Mouse (Mus musculus) liver, embryonic 14.5 days (tissue): Measurements from ENCODE around the gene Lamp1. TPM values are rescaled to one million over a fixed set of nuclear protein-coding genes. Genes with fewer than 3 reads are reported as not detected.

Experiments
- ATAC-seq: fragments of 200-750 bp; cut with Nextera tagmentation; 2 replicates; pipeline ENCODE4 v1.8.0; 2017; ENCODE audit warnings: moderate number of reproducible peaks, mild to moderate bottlenecking, moderate library complexity; ENCODE audit not compliant: insufficient read depth
- DNase-seq, 3 experiments: peaks; one replicate each; pipeline ENCODE4 v3.0.0-alpha.2; 2012 to 2013; ENCODE audit warnings: low read depth in 3 of 3, low spot score in 3 of 3
- H3K27ac ChIP-seq: fragments of 300-500 bp; sonication (generic); 2 replicates; pipeline ENCODE4 v1.5.1; 2014; ENCODE audit warnings: moderate library complexity, mild to moderate bottlenecking, control low read depth, inconsistent platforms
- H3K27me3 ChIP-seq: fragments of 300-500 bp; sonication (generic); 2 replicates; pipeline ENCODE4 v1.6.1; 2014; ENCODE audit warnings: mild to moderate bottlenecking, low read length, moderate library complexity; ENCODE audit not compliant: control insufficient read depth, insufficient read depth
- H3K36me3 ChIP-seq: fragments of 300-500 bp; sonication (generic); replicated peaks from 2 replicates; pipeline ENCODE4 v1.6.1; 2014; ENCODE audit warnings: low read depth; ENCODE audit not compliant: control insufficient read depth, insufficient read depth
- H3K4me1 ChIP-seq, 2 experiments: fragments of 200-500 bp in 1 of 2; fragments of 300-500 bp in 1 of 2; sonication (generic) in 1 of 2; replicated peaks; 2 replicates each; pipeline ENCODE4 v1.6.1; 2012 to 2014; ENCODE audit warnings: antibody characterized with exemption in 1 of 2, inconsistent platforms in 1 of 2, low read length in 1 of 2; ENCODE audit not compliant: control insufficient read depth in 2 of 2, insufficient read depth in 2 of 2
- H3K4me2 ChIP-seq: fragments of 300-500 bp; sonication (generic); 2 replicates; pipeline ENCODE4 v1.6.1; 2014; ENCODE audit warnings: low read depth, mild to moderate bottlenecking, control low read depth, moderate library complexity
- H3K4me3 ChIP-seq, 2 experiments: fragments of 200-500 bp in 1 of 2; fragments of 300-500 bp in 1 of 2; sonication (generic) in 1 of 2; 2 replicates each; pipeline ENCODE4 v1.5.1; 2012 to 2014; ENCODE audit warnings: low read depth in 2 of 2, low read length in 2 of 2, mild to moderate bottlenecking in 2 of 2, control low read depth in 1 of 2, inconsistent platforms in 1 of 2, moderate library complexity in 1 of 2; ENCODE audit not compliant: insufficient read depth in 1 of 2
- H3K9ac ChIP-seq: fragments of 300-500 bp; sonication (generic); replicated peaks from 2 replicates; pipeline ENCODE4 v1.6.1; 2014; ENCODE audit warnings: mild to moderate bottlenecking, control low read depth, moderate library complexity
- H3K9me3 ChIP-seq: fragments of 300-500 bp; sonication (generic); 2 replicates; pipeline ENCODE4 v1.6.1; 2016; ENCODE audit warnings: low read length, mixed read lengths; ENCODE audit not compliant: control insufficient read depth
- CTCF ChIP-seq: IDR thresholded peaks from 2 replicates; pipeline ENCODE4 v1.5.1; 2016; ENCODE audit warnings: antibody characterized with exemption, low read depth, control low read depth
- EP300 ChIP-seq: IDR thresholded peaks from 2 replicates; pipeline ENCODE4 v1.6.1; 2016; ENCODE audit warnings: antibody characterized with exemption, low read depth
- WGBS: fragments of 180-500 bp; shearing (Covaris S2); extraction: QIAGEN DNeasy Blood & Tissue Kit; methylation state at CpG from one replicate; pipeline ENCODE4 v1.1.7; 2014; ENCODE audit not compliant: insufficient replicate concordance; 5-methylcytosine and 5-hydroxymethylcytosine counted together
- polyA plus RNA-seq, 2 experiments: library from polyadenylated mRNA; depleted of rRNA in 1 of 2; stranded (reverse) in 1 of 2; unstranded in 1 of 2; fragments of >200 nt; fragmentation: Nextera tagmentation in 1 of 2; extraction: Ambion mirVana in 1 of 2; gene quantifications; 2 replicates each; pipeline versions ENCODE4 v1.2.1 to v1.2.3; 2012 to 2014

Lamp1 gene
- polyA plus RNA-seq, 2 experiments = 137 to 178 TPM

GRCm38 (mm10) chr8:13206290-13206689, 47.3 kb downstream of the Lamp1 start:
- Histone ChIP-seq H3K4me1 (peaks cover 64 to 78% of the 10 kb centered on the region in 2 experiments), H3K4me3 (no peak overlapping the region), H3K27me3 (no peaks in the 10 kb centered on the region), H3K9me3 (no peaks in the 10 kb centered on the region), H3K9ac (no peak overlapping the region; the same call in 1 of the 2 replicates), H3K36me3 (no peaks in the 10 kb centered on the region; the same call in 1 of the 2 replicates), H3K27ac (peak overlapping the region; percentile 67), H3K4me2 (peak overlapping the region; percentile 19)
- WGBS = 32% methylated on average over 5 of the region's 5 CpGs
- TF ChIP-seq EP300 = no peak
- TF ChIP-seq CTCF = no peak
- ATAC-seq = no peak
- peak in 1 of 3 experiments; percentile 70 for DNase-seq

- TF ChIP-seq EP300 (no peak), CTCF (peak; percentile 67)
- Histone ChIP-seq H3K9me3 (no peaks in the 10 kb centered on the region), H3K27me3 (no peaks in the 10 kb centered on the region), H3K9ac (peak overlapping the region; percentile 14; the same call in 1 of the 2 replicates), H3K4me3 (no peak overlapping the region), H3K27ac (peak overlapping the region; percentile 49), H3K4me1 (peaks cover 55 to 73% of the 10 kb centered on the region in 2 experiments), H3K4me2 (peak overlapping the region; percentile 21), H3K36me3 (no peaks in the 10 kb centered on the region)
- peak in 1 of 3 experiments; percentile 72 for DNase-seq
- 24% methylated on average over 6 of the region's 6 CpGs for WGBS
- ATAC-seq = peak; percentile 74
Measured at GRCm38 (mm10) chr8:13208627-13209355, 49.8 kb downstream of the Lamp1 start.

GRCm38 (mm10) chr8:13209770-13210169, 50.8 kb downstream of the Lamp1 start:
- 0 out of 2 replicates have a peak overlapping the region, but pooled peaks have one; percentile 15 for H3K9ac ChIP-seq
- H3K4me2 ChIP-seq = 0 out of 2 replicates have a peak overlapping the region, but pooled peaks have one; percentile 1
- no peak for DNase-seq
- H3K36me3 ChIP-seq = no peaks in the 10 kb centered on the region
- 74% methylated on average over 1 of the region's 1 CpGs for whole genome bisulfite sequencing
- peaks cover 46 to 67% of the 10 kb centered on the region in 2 experiments for H3K4me1 ChIP-seq
- no peak for ATAC-seq
- H3K9me3 ChIP-seq = no peaks in the 10 kb centered on the region
- H3K27me3 ChIP-seq = no peaks in the 10 kb centered on the region
- peak overlapping the region; percentile 2 for H3K27ac ChIP-seq
- TF ChIP-seq CTCF (no peak), EP300 (no peak)
- H3K4me3 ChIP-seq = no peak overlapping the region

GRCm38 (mm10) chr8:13213479-13214268, 54.7 kb downstream of the Lamp1 start:
- Histone ChIP-seq H3K27me3 (no peaks in the 10 kb centered on the region), H3K9me3 (no peaks in the 10 kb centered on the region), H3K27ac (no peak overlapping the region), H3K4me3 (no peak overlapping the region), H3K4me1 (peaks cover 16 to 29% of the 10 kb centered on the region in 2 experiments), H3K4me2 (peak overlapping the region; percentile 28; the same call in 1 of the 2 replicates), H3K36me3 (no peaks in the 10 kb centered on the region), H3K9ac (no peak overlapping the region)
- ATAC-seq (peak; percentile 70), DNase-seq (peak; percentile 64 to 73 (median 68))
- WGBS = 4% methylated on average over 10 of the region's 10 CpGs
- TF ChIP-seq EP300 = peak; percentile 8; the same call in 1 of the 2 replicates
- peak; percentile 97 for TF ChIP-seq CTCF

- no peak overlapping the region for H3K4me3 ChIP-seq
- ATAC-seq = no peak
- H3K27me3 ChIP-seq = no peaks in the 10 kb centered on the region
- H3K4me1 ChIP-seq = peaks cover 3 to 16% of the 10 kb centered on the region in 2 experiments
- H3K4me2 ChIP-seq = no peak overlapping the region
- H3K9ac ChIP-seq = no peak overlapping the region
- WGBS = 67% methylated on average over 8 of the region's 8 CpGs
- no peak for DNase-seq
- no peak overlapping the region for H3K27ac ChIP-seq
- no peaks in the 10 kb centered on the region for H3K36me3 ChIP-seq
- H3K9me3 ChIP-seq = no peaks in the 10 kb centered on the region
- TF ChIP-seq EP300 (no peak), CTCF (no peak)
Measured at GRCm38 (mm10) chr8:13216386-13216785, 57.4 kb downstream of the Lamp1 start.
